Mouse (Mus musculus) embryonic facial prominence, embryonic 15.5 days (tissue): ENCODE results near the gene Adamts17. TPM values are rescaled to one million over a fixed set of nuclear protein-coding genes. Genes with fewer than 3 reads are reported as not detected.

ENCODE experiments used
- ATAC-seq: fragments of 200-750 bp; cut with Nextera tagmentation; 2 replicates; pipeline ENCODE4 v1.8.0; 2017; ENCODE audit warnings: low read depth, moderate TSS enrichment; ENCODE audit not compliant: insufficient number of reproducible peaks, low FRiP score, low TSS enrichment
- H3K27ac ChIP-seq: fragments of 300-500 bp; sonication (generic); replicated peaks from 2 replicates; pipeline ENCODE4 v1.5.1; 2015; ENCODE audit warnings: mild to moderate bottlenecking, inconsistent platforms
- H3K27me3 ChIP-seq: fragments of 300-500 bp; sonication (generic); 2 replicates; pipeline ENCODE4 v1.6.1; 2015; ENCODE audit warnings: inconsistent platforms
- H3K36me3 ChIP-seq: fragments of 300-500 bp; sonication (generic); 2 replicates; pipeline ENCODE4 v1.6.1; 2015; ENCODE audit warnings: mild to moderate bottlenecking, inconsistent platforms
- H3K4me1 ChIP-seq: fragments of 300-500 bp; sonication (generic); 2 replicates; pipeline ENCODE4 v1.6.1; 2015; ENCODE audit warnings: inconsistent platforms
- H3K4me2 ChIP-seq: fragments of 300-500 bp; sonication (generic); replicated peaks from 2 replicates; pipeline ENCODE4 v1.6.1; 2015; ENCODE audit warnings: mild to moderate bottlenecking, inconsistent platforms
- H3K4me3 ChIP-seq: fragments of 300-500 bp; sonication (generic); replicated peaks from 2 replicates; pipeline ENCODE4 v1.5.1; 2015; ENCODE audit warnings: mild to moderate bottlenecking, inconsistent platforms
- H3K9ac ChIP-seq: fragments of 300-500 bp; sonication (generic); 2 replicates; pipeline ENCODE4 v1.6.1; 2015; ENCODE audit warnings: inconsistent platforms
- H3K9me3 ChIP-seq: fragments of 300-500 bp; sonication (generic); replicated peaks from 2 replicates; pipeline ENCODE4 v1.6.1; 2016; ENCODE audit warnings: inconsistent platforms
- WGBS: fragments of 180-500 bp; shearing (Covaris S2); methylation state at CpG from one replicate; pipeline ENCODE4 v1.1.7; 2015; 5-methylcytosine and 5-hydroxymethylcytosine counted together
- polyA plus RNA-seq: library from polyadenylated mRNA; unstranded; fragments of >200 nt; fragmentation: Nextera tagmentation; extraction: Ambion mirVana; gene quantifications from 2 replicates; pipeline ENCODE4 v1.2.1, GENCODE M21; 2015

Adamts17 gene
- 12.7 and 17.4 TPM in 2 replicates for polyA plus RNA-seq

DNA sequence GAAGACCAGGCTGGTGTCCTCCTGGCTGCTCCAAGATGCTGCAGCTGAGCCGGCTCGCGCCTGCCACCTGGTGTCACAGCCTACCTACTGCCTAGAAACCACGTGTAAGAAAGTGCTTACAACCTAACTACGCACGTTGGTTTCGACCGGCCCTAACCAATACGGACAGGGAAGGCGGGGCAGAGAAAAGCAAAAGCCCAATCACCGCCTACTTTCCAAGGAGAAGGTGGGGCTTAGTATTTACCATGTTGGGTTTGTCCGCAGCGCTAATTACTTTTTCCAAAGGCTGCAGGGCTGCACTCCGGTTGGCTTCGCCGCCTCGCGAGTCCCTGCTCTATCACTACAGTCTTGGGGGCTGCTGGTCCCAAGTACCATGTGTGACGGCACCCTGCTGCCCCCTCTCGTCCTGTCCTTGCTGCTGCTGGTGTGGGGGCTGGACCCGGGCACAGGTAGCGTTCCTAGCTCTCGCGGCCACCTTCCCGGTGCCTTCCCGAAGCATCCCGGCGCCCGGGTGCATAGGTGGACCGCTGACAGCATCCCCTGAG lies at the start of gene Adamts17:
Gene Adamts17, plus strand, starts transcription at position 273 of the 545 bp plus-strand sequence.
- peak; percentile 96 for ATAC-seq
- Histone ChIP-seq H3K9ac (peak within 1 kb of the TSS; percentile 59), H3K4me1 (peaks cover 43% of the 10 kb centered on the region), H3K4me3 (peak within 1 kb of the TSS; percentile 68), H3K4me2 (peak within 1 kb of the TSS; percentile 99), H3K9me3 (no peaks in the 10 kb centered on the region), H3K36me3 (no peaks in the 10 kb centered on the region), H3K27ac (peak within 1 kb of the TSS; percentile 80), H3K27me3 (no peaks in the 10 kb centered on the region)
- WGBS: under 1% methylated on average over 30 of the region's 30 CpGs

DNA sequence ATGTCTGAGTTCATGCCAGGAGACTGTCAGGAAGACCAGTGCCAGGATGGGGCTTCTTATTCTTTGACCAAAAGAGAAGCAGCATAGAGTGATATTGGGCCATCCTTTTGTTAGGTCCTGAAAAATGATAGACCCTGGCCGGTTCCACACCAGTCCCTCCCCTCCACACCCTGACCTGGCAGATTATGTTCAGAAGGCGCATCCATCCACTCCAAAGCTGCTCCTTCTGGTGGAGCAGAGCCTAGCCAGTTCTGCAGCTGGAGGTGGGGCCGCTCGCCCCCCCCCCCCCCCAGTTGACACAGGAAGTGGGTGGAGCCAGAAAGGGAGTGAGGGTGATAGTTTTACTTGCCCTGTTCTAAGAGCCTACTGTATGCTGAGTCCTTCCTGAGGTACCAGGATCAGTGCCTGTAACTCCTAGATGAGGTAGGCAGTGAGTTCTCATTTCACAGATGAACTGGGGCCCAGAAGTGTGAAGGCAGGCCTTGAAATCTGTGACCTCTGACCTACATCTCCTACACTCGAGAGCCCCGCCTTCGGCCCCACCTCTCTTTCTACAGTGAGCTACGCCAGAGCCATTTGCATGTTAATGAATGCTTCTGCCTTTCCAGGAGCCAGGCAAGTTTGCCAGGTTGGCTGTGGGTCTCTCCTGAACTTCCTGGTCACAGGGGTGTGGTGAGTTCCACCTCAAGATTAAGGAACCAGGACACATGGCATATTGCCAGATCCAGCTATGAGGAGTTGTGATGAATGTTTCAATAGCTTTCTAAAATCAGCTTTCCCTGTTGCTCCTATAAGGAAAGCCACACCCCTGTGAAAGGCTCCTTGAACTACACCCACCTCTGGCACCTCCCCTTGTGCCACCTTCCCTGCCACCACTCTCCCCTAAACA lies 49.4 kb upstream of the Adamts17 start:
- 30% methylated on average over 8 of the region's 8 CpGs for WGBS
- no peak overlapping the region for H3K27ac ChIP-seq
- H3K36me3 ChIP-seq: no peaks in the 10 kb centered on the region
- H3K9ac ChIP-seq: no peak overlapping the region
- no peaks in the 10 kb centered on the region for H3K27me3 ChIP-seq
- H3K4me2 ChIP-seq: no peak overlapping the region
- no peak overlapping the region for H3K4me3 ChIP-seq
- peak; percentile 34; the same call in 1 of the 2 replicates for ATAC-seq
- H3K4me1 ChIP-seq: no peaks in the 10 kb centered on the region; the same call in 1 of the 2 replicates
- H3K9me3 ChIP-seq: no peaks in the 10 kb centered on the region

DNA sequence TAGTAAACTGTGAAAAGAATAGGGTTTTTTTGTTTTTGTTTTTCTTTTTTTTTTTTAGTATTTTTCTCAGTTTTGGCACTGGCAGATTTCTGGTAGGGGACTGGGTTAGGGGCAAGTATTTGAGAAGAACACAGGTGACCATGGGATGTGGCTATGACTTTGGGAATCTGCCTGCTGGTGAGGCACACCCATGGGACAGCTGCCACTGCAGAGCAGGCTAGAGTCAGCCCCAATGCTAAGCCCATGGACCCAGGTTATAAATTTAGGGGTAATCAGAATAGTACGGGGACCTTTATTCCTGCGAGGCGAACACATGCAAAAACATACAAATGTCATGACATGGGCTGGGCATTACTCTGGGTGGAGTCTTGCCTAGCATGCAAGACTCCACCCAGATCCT lies 48.5 kb upstream of the Adamts17 start:
- Histone ChIP-seq H3K4me1 (no peaks in the 10 kb centered on the region; the same call in 1 of the 2 replicates), H3K4me3 (no peak overlapping the region), H3K9me3 (no peaks in the 10 kb centered on the region), H3K4me2 (no peak overlapping the region), H3K36me3 (no peaks in the 10 kb centered on the region), H3K27ac (no peak overlapping the region), H3K27me3 (no peaks in the 10 kb centered on the region), H3K9ac (no peak overlapping the region)
- 92% methylated on average over 3 of the region's 3 CpGs for WGBS
- ATAC-seq: no peak

DNA sequence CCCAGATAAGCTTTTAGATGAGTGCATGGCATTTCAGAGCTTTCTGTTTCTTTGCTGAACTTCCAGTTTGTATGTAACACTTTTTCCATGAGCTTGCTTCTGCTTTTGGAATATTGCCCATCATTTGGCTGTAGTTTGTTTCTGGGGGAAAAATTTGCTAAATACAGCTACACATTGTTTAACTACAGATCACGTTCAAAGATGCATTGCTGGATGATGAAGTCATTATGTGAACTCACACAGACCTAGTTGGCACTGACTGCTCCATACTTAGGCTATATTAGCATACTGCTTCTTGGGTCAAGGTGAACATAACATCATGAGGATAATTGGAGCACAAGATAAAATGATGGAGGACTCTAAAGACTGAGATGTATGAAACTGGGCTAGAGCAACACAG lies 42.6 kb upstream of the Adamts17 start:
- Histone ChIP-seq H3K9me3 (no peaks in the 10 kb centered on the region), H3K36me3 (no peaks in the 10 kb centered on the region), H3K9ac (no peak overlapping the region), H3K27me3 (no peaks in the 10 kb centered on the region), H3K27ac (no peak overlapping the region), H3K4me2 (no peak overlapping the region), H3K4me3 (no peak overlapping the region), H3K4me1 (peaks cover 14% of the 10 kb centered on the region)
- 8% methylated on average over 1 of the region's 1 CpGs for WGBS
- no peak for ATAC-seq

- no peak for ATAC-seq
- Histone ChIP-seq H3K4me3 (no peak overlapping the region), H3K27me3 (no peaks in the 10 kb centered on the region), H3K27ac (no peak overlapping the region), H3K4me2 (no peak overlapping the region), H3K36me3 (no peaks in the 10 kb centered on the region), H3K4me1 (peaks cover 14% of the 10 kb centered on the region), H3K9ac (no peak overlapping the region), H3K9me3 (no peaks in the 10 kb centered on the region)
- 86% methylated on average over 1 of the region's 1 CpGs for WGBS
Measured at GRCm38 (mm10) chr7:66797345-66797744, 42.2 kb upstream of the Adamts17 start.

DNA sequence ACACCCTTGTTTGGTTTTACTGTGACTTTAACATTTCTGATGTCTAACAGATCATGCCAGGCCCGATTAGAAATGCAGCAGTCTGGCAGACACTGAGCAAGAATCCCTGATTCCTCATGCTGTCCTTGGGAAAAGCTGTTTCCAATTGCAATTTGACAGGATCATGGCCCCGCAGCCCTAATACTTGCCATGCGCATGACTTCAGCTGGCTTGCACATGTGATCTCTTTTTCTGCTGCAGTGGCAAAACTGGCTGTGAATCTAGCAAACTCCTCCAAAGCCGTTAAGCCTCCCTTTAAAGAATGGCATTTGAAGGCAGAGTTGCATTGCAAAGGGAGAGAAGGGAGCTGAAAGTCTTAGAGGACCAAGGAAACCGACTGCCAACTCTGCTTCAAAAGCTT lies 40.7 kb upstream of the Adamts17 start:
- Histone ChIP-seq H3K9me3 (no peaks in the 10 kb centered on the region), H3K4me2 (no peak overlapping the region), H3K36me3 (no peaks in the 10 kb centered on the region), H3K4me3 (no peak overlapping the region), H3K27me3 (no peaks in the 10 kb centered on the region), H3K4me1 (peaks cover 14% of the 10 kb centered on the region), H3K27ac (peak overlapping the region; percentile 48; the same call in 1 of the 2 replicates), H3K9ac (no peak overlapping the region)
- 16% methylated on average over 5 of the region's 5 CpGs for WGBS
- ATAC-seq: peak; percentile 34; the same call in 1 of the 2 replicates

- H3K4me3 ChIP-seq: no peak overlapping the region
- H3K4me1 ChIP-seq: peaks cover 14% of the 10 kb centered on the region
- no peak overlapping the region for H3K9ac ChIP-seq
- ATAC-seq: no peak
- H3K9me3 ChIP-seq: no peaks in the 10 kb centered on the region
- no peaks in the 10 kb centered on the region for H3K27me3 ChIP-seq
- no peaks in the 10 kb centered on the region for H3K36me3 ChIP-seq
- no peak overlapping the region for H3K4me2 ChIP-seq
- 63% methylated on average over 5 of the region's 5 CpGs for WGBS
- H3K27ac ChIP-seq: no peak overlapping the region
Measured at GRCm38 (mm10) chr7:66800784-66801183, 38.8 kb upstream of the Adamts17 start.

DNA sequence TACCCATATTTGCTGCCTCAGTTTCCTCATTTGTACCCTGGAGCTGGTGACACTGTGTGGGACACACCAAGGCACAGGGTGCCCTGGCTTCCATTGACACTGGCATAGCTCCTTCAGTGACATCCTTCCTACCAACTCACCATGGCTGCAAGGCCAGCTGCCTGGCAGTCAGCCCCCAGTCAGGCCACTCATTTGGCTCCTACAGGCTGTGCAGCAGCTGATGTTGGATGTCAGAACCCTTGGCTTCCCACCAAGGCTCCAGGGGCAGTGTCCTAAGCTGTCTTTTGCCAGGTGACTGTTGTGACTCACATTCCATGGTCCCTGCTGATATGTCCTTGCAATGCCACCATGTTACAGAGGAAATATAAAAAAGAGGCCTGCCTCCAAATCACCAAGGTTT lies 37.8 kb upstream of the Adamts17 start:
- Histone ChIP-seq H3K4me1 (peaks cover 14% of the 10 kb centered on the region), H3K9me3 (no peaks in the 10 kb centered on the region), H3K27me3 (no peaks in the 10 kb centered on the region), H3K27ac (no peak overlapping the region), H3K4me2 (no peak overlapping the region), H3K4me3 (no peak overlapping the region), H3K9ac (no peak overlapping the region), H3K36me3 (no peaks in the 10 kb centered on the region)
- no peak for ATAC-seq

DNA sequence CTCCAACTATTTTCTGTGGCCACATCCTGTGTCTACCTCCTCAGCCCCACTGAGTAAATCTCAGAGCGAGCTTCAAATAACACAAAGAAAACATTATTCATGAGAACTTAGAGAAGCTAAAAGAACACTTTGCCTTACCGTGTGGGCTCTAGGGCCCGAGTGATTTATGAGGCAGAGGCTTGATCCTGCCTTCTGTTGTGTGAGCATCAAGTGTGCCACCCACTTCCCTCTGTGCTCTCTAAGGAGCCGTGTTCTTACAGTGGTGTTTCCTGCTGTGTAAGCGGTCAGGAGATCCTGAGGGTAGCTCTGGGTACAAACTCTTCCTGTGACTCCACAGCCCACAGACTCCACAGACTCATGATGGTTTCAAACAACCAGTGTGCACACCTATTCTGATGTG lies 35.7 kb upstream of the Adamts17 start:
- H3K27ac ChIP-seq: no peak overlapping the region
- ATAC-seq: no peak
- H3K4me3 ChIP-seq: no peak overlapping the region
- H3K9me3 ChIP-seq: no peaks in the 10 kb centered on the region
- H3K9ac ChIP-seq: no peak overlapping the region
- no peaks in the 10 kb centered on the region for H3K36me3 ChIP-seq
- 60% methylated on average over 5 of the region's 5 CpGs for WGBS
- peaks cover 10% of the 10 kb centered on the region for H3K4me1 ChIP-seq
- no peaks in the 10 kb centered on the region for H3K27me3 ChIP-seq
- no peak overlapping the region for H3K4me2 ChIP-seq

- 71% methylated on average over 3 of the region's 3 CpGs for WGBS
Measured at GRCm38 (mm10) chr7:66806801-66807200, 32.7 kb upstream of the Adamts17 start.

DNA sequence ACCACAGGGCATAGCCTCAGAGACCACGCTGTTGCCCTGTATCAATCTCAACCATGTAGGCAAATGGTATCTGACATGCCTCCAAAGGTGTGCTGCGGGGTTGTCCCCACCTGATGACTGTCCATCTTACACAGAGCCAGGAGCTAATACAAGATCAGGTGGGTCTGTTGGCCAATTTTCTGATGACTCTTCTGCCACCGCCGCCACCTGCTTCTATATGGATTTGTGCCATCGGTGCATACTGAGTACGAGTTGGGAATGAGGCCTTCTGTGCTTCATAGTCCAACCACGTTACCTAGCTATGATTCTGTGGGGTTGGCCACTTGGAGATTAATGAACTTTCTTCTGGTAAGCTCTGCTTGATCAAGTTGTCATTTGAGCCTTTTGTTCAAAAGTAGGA lies 29.1 kb upstream of the Adamts17 start:
- no peak for ATAC-seq
- 90% methylated on average over 7 of the region's 7 CpGs for WGBS
- H3K9ac ChIP-seq: no peak overlapping the region
- H3K4me2 ChIP-seq: no peak overlapping the region
- no peaks in the 10 kb centered on the region for H3K36me3 ChIP-seq
- H3K4me1 ChIP-seq: peaks cover 7% of the 10 kb centered on the region; the same call in 1 of the 2 replicates
- no peak overlapping the region for H3K4me3 ChIP-seq
- no peaks in the 10 kb centered on the region for H3K27me3 ChIP-seq
- H3K27ac ChIP-seq: no peak overlapping the region
- H3K9me3 ChIP-seq: no peaks in the 10 kb centered on the region

More at GRCm38 (mm10) chr7:66806801-66807200, 32.7 kb upstream of the Adamts17 start:
- Histone ChIP-seq H3K4me1 (peaks cover under 1% of the 10 kb centered on the region; the same call in 1 of the 2 replicates), H3K4me2 (no peak overlapping the region), H3K9me3 (no peaks in the 10 kb centered on the region), H3K36me3 (no peaks in the 10 kb centered on the region), H3K4me3 (no peak overlapping the region), H3K27me3 (no peaks in the 10 kb centered on the region), H3K27ac (no peak overlapping the region), H3K9ac (no peak overlapping the region)
- no peak for ATAC-seq
